Mouse (Mus musculus): ENCODE data around the gene Isg20l2. TPM values are rescaled to one million over a fixed set of nuclear protein-coding genes. Genes with fewer than 3 reads are reported as not detected.
"Not testable (repeated sequence)": the region's sequence is repeated elsewhere in the genome, so short reads cannot be mapped to it uniquely, and the experiment has no call there.

Isg20l2 gene
- polyA plus RNA-seq (2011; ENCODE audit: insufficient read depth, insufficient read length, low replicate concordance, missing spikeins): 16.4 and 18.4 TPM in 2 replicates

- WGBS: under 1% methylated on average over 78 of the region's 78 CpGs
- Histone ChIP-seq H3K4me3 (replicated peaks; ENCODE audit: control insufficient read depth, low read depth, low read length) (peak within 1 kb of the TSS; percentile 96), H3K27ac (ENCODE audit: control insufficient read depth, insufficient read depth, low read depth, low read length, poor library complexity) (peak within 1 kb of the TSS; percentile 79), H3K4me1 (ENCODE audit: control insufficient read depth, insufficient read depth, low read length) (peaks cover 3% of the 10 kb centered on the region; the same call in 1 of the 2 replicates)
- TF ChIP-seq CTCF (IDR thresholded peaks at IDR 0.05; ENCODE audit: control insufficient read depth, insufficient read depth, low read length): peak; percentile 87
- peak; percentile 70; the same call in 1 of the 2 replicates for TF ChIP-seq POLR2A (IDR thresholded peaks at IDR 0.05; ENCODE audit: borderline replicate concordance, control insufficient read depth, low read depth, low read length)
Observed at GRCm38 (mm10) chr3:87930078-87930795, at the start of gene Isg20l2, which contains the start of gene Rrnad1. TSS of gene Isg20l2 (plus strand) at chr3:87930314. TSS of gene Rrnad1 (minus strand) at chr3:87930717.

GRCm38 (mm10) chr3:87884291-87884690, 45.8 kb upstream of the Isg20l2 start:
- TF ChIP-seq CTCF (IDR thresholded peaks at IDR 0.05; ENCODE audit: control insufficient read depth, insufficient read depth, low read length): no peak
- TF ChIP-seq POLR2A (IDR thresholded peaks at IDR 0.05; ENCODE audit: borderline replicate concordance, control insufficient read depth, low read depth, low read length): no peak
- 2% methylated on average over 3 of the region's 3 CpGs for WGBS
- no peak overlapping the region for H3K27ac ChIP-seq (ENCODE audit: control insufficient read depth, insufficient read depth, low read depth, low read length, poor library complexity)

DNA sequence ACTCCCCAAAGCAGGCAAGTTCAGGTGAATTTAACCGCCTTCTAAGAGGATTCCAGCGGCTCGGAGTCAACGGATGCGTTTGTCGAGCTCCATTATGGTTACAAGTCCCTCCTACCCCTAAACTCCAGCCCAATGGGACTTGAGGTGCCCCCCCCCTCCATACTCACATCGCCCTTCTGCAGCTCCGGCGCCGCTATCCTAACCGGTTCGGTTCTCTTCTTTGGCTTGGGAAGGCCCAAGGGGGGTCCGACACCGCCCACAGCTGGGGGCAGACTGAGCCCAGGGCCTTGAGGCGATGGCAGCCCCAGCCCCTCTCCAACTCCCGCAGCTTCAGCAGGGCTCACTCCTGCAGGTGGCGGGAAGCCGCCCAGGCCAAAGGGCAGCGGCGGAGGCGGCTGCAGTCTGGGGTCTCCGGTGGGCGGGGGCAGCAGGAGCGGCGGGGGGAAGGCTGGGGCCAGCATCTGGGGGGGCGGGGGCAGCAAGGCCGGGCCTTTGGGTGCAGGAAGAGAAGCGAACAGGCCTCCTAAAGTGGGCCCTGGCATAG, 45.3 kb upstream of the Isg20l2 start:
- Histone ChIP-seq H3K27ac (ENCODE audit: control insufficient read depth, insufficient read depth, low read depth, low read length, poor library complexity) (peak overlapping the region; percentile 87), H3K4me3 (replicated peaks; ENCODE audit: control insufficient read depth, low read depth, low read length) (peak overlapping the region; percentile 87), H3K4me1 (ENCODE audit: control insufficient read depth, insufficient read depth, low read length) (peaks cover 1% of the 10 kb centered on the region; the same call in 1 of the 2 replicates)
- WGBS: 1% methylated on average over 24 of the region's 28 CpGs
- TF ChIP-seq POLR2A (IDR thresholded peaks at IDR 0.05; ENCODE audit: borderline replicate concordance, control insufficient read depth, low read depth, low read length) (0 out of 2 replicates have a peak, but pooled peaks have one; percentile 8), CTCF (IDR thresholded peaks at IDR 0.05; ENCODE audit: control insufficient read depth, insufficient read depth, low read length) (no peak)

More at GRCm38 (mm10) chr3:87884291-87884690, 45.8 kb upstream of the Isg20l2 start:
- peaks cover 1% of the 10 kb centered on the region; the same call in 1 of the 2 replicates for H3K4me1 ChIP-seq (ENCODE audit: control insufficient read depth, insufficient read depth, low read length)
- peak overlapping the region; percentile 85 for H3K4me3 ChIP-seq (replicated peaks; ENCODE audit: control insufficient read depth, low read depth, low read length)

DNA sequence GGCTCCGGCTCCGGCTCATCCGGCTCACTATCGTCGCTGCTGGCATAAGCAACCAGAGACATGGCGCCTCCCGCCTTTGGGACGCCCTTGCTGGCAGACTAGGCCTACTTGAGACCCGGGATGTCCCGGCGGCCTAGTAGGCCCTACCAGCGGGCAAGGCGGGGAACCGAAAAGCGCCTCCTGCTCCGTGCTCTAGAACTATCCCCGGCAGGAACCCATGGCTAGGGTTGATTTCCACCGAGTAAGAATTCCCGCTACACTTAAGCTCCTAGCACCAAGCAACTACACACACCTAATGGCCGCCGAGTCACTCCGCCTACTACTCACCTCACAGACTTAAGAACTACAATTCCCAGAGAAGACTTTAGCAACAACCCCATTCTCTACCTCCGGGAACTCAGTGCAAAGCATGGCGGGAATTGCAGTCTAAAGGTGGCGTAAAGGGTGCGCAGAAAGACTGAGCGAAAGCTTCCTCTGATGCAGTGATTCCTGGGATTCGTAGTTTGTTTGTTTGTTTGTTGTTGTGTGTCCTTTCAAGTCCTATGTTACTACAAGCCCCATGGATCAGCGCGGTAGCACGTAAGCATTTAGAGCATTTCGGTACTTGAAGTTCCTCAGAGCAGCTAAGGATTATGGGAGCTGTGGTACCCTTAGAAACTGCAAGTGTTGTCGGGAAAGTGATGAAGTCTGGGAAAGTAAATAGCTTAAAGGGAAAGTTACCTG, 44.7 kb upstream of the Isg20l2 start, which contains the start of gene Prcc:
Gene Prcc, minus strand, starts transcription at position 328 of the 723 bp plus-strand sequence.
- H3K4me3 ChIP-seq (replicated peaks; ENCODE audit: control insufficient read depth, low read depth, low read length): peak within 1 kb of the TSS; percentile 87
- no peak for TF ChIP-seq CTCF (IDR thresholded peaks at IDR 0.05; ENCODE audit: control insufficient read depth, insufficient read depth, low read length)
- TF ChIP-seq POLR2A (IDR thresholded peaks at IDR 0.05; ENCODE audit: borderline replicate concordance, control insufficient read depth, low read depth, low read length): no peak; the same call in 1 of the 2 replicates
- WGBS: under 1% methylated on average over 33 of the region's 33 CpGs
- peaks cover 1% of the 10 kb centered on the region; the same call in 1 of the 2 replicates for H3K4me1 ChIP-seq (ENCODE audit: control insufficient read depth, insufficient read depth, low read length)
- H3K27ac ChIP-seq (ENCODE audit: control insufficient read depth, insufficient read depth, low read depth, low read length, poor library complexity): peak within 1 kb of the TSS; percentile 87

- Histone ChIP-seq H3K27ac (ENCODE audit: control insufficient read depth, insufficient read depth, low read depth, low read length, poor library complexity) (no peak overlapping the region), H3K4me3 (replicated peaks; ENCODE audit: control insufficient read depth, low read depth, low read length) (peak overlapping the region; percentile 80), H3K4me1 (ENCODE audit: control insufficient read depth, insufficient read depth, low read length) (peaks cover 1% of the 10 kb centered on the region; the same call in 1 of the 2 replicates)
- no peak for TF ChIP-seq CTCF (IDR thresholded peaks at IDR 0.05; ENCODE audit: control insufficient read depth, insufficient read depth, low read length)
- TF ChIP-seq POLR2A (IDR thresholded peaks at IDR 0.05; ENCODE audit: borderline replicate concordance, control insufficient read depth, low read depth, low read length): no peak
- WGBS: 8% methylated on average over 10 of the region's 10 CpGs
Observed at GRCm38 (mm10) chr3:87886004-87886365, 44.1 kb upstream of the Isg20l2 start.

DNA sequence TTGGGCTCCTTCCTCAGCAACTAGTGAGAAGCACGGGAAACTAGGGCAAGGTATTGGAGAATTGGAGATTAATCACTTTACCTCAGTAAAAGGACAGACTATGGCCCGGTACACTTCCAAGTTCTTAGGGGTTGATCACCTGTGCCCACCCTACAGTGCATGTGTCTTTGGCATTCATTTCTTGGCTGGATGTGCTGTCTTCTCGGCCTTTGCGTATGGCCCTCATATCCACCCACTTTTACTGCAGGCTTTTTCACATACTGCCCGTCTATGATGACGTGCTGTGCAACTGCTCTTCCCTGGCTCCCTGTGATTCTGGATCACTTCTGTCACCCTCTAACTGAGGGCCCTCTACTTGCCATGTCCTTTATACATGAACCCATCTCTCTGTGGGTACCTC, 43.7 kb upstream of the Isg20l2 start:
- TF ChIP-seq CTCF (IDR thresholded peaks at IDR 0.05; ENCODE audit: control insufficient read depth, insufficient read depth, low read length): no peak
- no peak for TF ChIP-seq POLR2A (IDR thresholded peaks at IDR 0.05; ENCODE audit: borderline replicate concordance, control insufficient read depth, low read depth, low read length)
- WGBS: 81% methylated on average over 6 of the region's 6 CpGs
- H3K27ac ChIP-seq (ENCODE audit: control insufficient read depth, insufficient read depth, low read depth, low read length, poor library complexity): no peak overlapping the region
- H3K4me3 ChIP-seq (replicated peaks; ENCODE audit: control insufficient read depth, low read depth, low read length): peak overlapping the region; percentile 33
- H3K4me1 ChIP-seq (ENCODE audit: control insufficient read depth, insufficient read depth, low read length): peaks cover 1% of the 10 kb centered on the region; the same call in 1 of the 2 replicates

- 75% methylated on average over 4 of the region's 4 CpGs for WGBS
- not testable (repeated sequence) for H3K4me1 ChIP-seq (ENCODE audit: control insufficient read depth, insufficient read depth, low read length); H3K4me3 ChIP-seq (replicated peaks; ENCODE audit: control insufficient read depth, low read depth, low read length); H3K27ac ChIP-seq (ENCODE audit: control insufficient read depth, insufficient read depth, low read depth, low read length, poor library complexity)
Observed at GRCm38 (mm10) chr3:87887400-87887799, 42.7 kb upstream of the Isg20l2 start.

- H3K4me1 ChIP-seq (ENCODE audit: control insufficient read depth, insufficient read depth, low read length): no peaks in the 10 kb centered on the region
- no peak overlapping the region for H3K4me3 ChIP-seq (replicated peaks; ENCODE audit: control insufficient read depth, low read depth, low read length)
- 49% methylated on average over 3 of the region's 3 CpGs for whole genome bisulfite sequencing
- H3K27ac ChIP-seq (ENCODE audit: control insufficient read depth, insufficient read depth, low read depth, low read length, poor library complexity): no peak overlapping the region
- TF ChIP-seq CTCF (IDR thresholded peaks at IDR 0.05; ENCODE audit: control insufficient read depth, insufficient read depth, low read length): no peak
- TF ChIP-seq POLR2A (IDR thresholded peaks at IDR 0.05; ENCODE audit: borderline replicate concordance, control insufficient read depth, low read depth, low read length): no peak
Observed at GRCm38 (mm10) chr3:87891481-87891880, 38.6 kb upstream of the Isg20l2 start.

Measured in bone marrow, adult 2 months (tissue).